Mouse (Mus musculus): ENCODE data around the gene Cdc14a. TPM values are rescaled to one million over a fixed set of nuclear protein-coding genes. Genes with fewer than 3 reads are reported as not detected.

Cdc14a gene
- under 1 TPM; 0.07 to 0.78 TPM for polyA plus RNA-seq (2012; fragmentation: generic; extraction: Trizol)

DNA sequence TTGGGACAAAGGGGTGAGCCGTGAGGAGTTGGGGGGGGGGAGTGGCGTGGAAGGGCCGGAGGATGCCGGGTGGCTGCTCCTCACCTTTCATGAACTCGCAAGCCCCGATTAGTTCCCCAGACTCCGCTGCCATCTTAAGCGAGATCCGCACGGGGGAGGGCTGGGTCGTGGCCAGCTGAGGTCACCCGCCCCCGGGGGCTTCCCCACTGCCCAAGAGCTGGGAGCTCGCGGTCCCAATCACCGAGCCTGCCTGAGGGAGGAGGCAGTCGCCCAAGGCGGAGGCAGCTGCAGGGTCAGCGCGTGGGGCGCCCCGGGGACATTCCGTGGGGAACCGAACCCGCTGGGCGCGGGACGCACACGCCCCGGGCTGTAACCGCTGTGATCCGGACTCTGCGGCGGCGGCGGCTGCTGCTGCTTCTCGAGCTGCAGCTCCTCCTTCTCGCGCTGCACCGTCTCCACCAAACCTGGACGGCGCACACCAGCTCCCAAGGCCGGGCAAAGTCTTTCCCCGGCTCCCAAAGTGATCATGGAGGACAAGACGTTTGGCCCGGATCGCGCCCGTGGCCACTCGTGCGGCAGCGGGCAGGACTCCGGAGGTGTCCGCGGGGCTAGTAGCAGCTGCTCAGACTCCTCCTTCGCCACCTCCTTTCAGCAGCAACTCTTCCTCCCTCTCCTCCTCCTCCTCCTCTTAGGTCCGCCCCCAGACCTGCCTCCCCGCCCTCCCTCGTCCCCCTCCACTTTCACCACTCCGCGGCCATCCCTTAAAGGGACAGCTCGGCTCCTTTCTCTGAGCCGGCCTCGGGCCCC, at the start of gene Cdc14a:
Gene Cdc14a (minus strand): TSS at position 680 of the 807 bp plus-strand sequence.

DNA sequence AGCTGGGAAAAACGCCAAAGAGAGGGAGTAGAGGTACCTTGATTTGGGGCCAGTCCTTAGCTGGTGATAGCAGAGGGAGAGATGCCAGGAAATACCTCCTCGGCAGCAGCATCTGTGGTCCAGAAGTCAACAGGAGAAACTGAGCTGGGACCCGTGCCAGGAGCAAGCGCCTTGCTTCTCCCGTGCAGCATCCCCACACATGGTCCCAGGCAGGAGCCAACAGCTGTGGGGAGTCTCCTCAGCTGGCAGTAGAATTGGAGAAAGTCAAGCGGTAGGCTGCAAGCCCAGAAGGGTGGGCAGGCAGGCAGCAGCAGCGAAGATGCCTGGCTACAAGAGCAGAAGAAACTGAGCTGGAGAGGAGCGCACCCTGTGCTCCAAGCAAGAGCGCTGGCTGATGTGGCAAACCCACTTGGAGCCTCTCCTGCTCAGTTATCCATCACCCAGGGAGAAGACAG, 170.7 kb downstream of the Cdc14a start, which contains the start of gene Gpr88:
Gene Gpr88 (minus strand): TSS at position 427 of the 455 bp plus-strand sequence.

Other genes starting within 250 kb of the Cdc14a start
- gene Gpr88, start 170.5 kb downstream of the Cdc14a start, polyA plus RNA-seq (2012; fragmentation: generic; extraction: Trizol): under 1 TPM in 1 of 2 experiments, not detected in 1; 0.21 TPM
- 10 to 100 TPM; 22.4 to 40.6 TPM for gene Rtca, start 84.2 kb upstream of the Cdc14a start, polyA plus RNA-seq (2012; fragmentation: generic; extraction: Trizol)
- gene Dbt, start 89.0 kb upstream of the Cdc14a start, polyA plus RNA-seq (2012; fragmentation: generic; extraction: Trizol): 1 to 10 TPM in 1 of 2 experiments, under 1 TPM in 1; 0.33 to 2.9 TPM
- gene Lrrc39, start 138.9 kb upstream of the Cdc14a start, polyA plus RNA-seq (2012; fragmentation: generic; extraction: Trizol): under 1 TPM in 1 of 2 experiments, not detected in 1; 0.05 TPM
- gene Sass6, start 170.9 kb upstream of the Cdc14a start, polyA plus RNA-seq (2012; fragmentation: generic; extraction: Trizol): 1 to 10 TPM in 1 of 2 experiments, under 1 TPM in 1; 0.25 to 1.2 TPM
- gene Trmt13, start 190.6 kb upstream of the Cdc14a start, polyA plus RNA-seq (2012; fragmentation: generic; extraction: Trizol): 1 to 10 TPM in 1 of 2 experiments, under 1 TPM in 1; 0.22 to 2.0 TPM
- gene Mfsd14a, start 238.6 kb upstream of the Cdc14a start, polyA plus RNA-seq (2012; fragmentation: generic; extraction: Trizol): 1 to 10 TPM; 1.3 to 8.1 TPM

Data from C3H10T1/2 (cell line).